Mouse (Mus musculus) limb, embryonic 13.5 days (tissue): ENCODE measurements at regions not wholly inside any gene's neighbourhood (a gene's known extent, or its start where the extent isn't known, plus 50 kb on each side); places are given as distances from the start of the nearest gene placed in this dataset.

Experiments used
- ATAC-seq: fragments of 200-750 bp; cut with Nextera tagmentation; 2 replicates; pipeline ENCODE4 v1.8.0; 2017; ENCODE audit warnings: low read depth, moderate number of reproducible peaks, moderate TSS enrichment; ENCODE audit not compliant: low FRiP score
- H3K27ac ChIP-seq: fragments of 300-500 bp; sonication (generic); 2 replicates; pipeline ENCODE4 v1.5.1; 2015; ENCODE audit warnings: inconsistent platforms, mild to moderate bottlenecking, moderate library complexity
- H3K27me3 ChIP-seq: fragments of 300-500 bp; sonication (generic); 2 replicates; pipeline ENCODE4 v1.6.1; 2015; ENCODE audit warnings: mild to moderate bottlenecking, inconsistent platforms
- H3K36me3 ChIP-seq: fragments of 300-500 bp; sonication (generic); 2 replicates; pipeline ENCODE4 v1.6.1; 2015; ENCODE audit warnings: inconsistent platforms, mild to moderate bottlenecking, moderate library complexity
- H3K4me1 ChIP-seq: fragments of 300-500 bp; sonication (generic); 2 replicates; pipeline ENCODE4 v1.6.1; 2015; ENCODE audit warnings: inconsistent platforms
- H3K4me2 ChIP-seq: fragments of 300-500 bp; sonication (generic); replicated peaks from 2 replicates; pipeline ENCODE4 v1.6.1; 2015; ENCODE audit warnings: inconsistent platforms, mild to moderate bottlenecking, moderate library complexity
- H3K4me3 ChIP-seq: fragments of 300-500 bp; sonication (generic); 2 replicates; pipeline ENCODE4 v1.5.1; 2015; ENCODE audit warnings: moderate library complexity, mild to moderate bottlenecking, inconsistent platforms
- H3K9ac ChIP-seq: fragments of 300-500 bp; sonication (generic); 2 replicates; pipeline ENCODE4 v1.6.1; 2015; ENCODE audit warnings: mild to moderate bottlenecking, inconsistent platforms
- H3K9me3 ChIP-seq: fragments of 300-500 bp; sonication (generic); 2 replicates; pipeline ENCODE4 v1.6.1; 2016; ENCODE audit warnings: inconsistent platforms
- WGBS: fragments of 180-500 bp; shearing (Covaris S2); methylation state at CpG from one replicate; pipeline ENCODE4 v1.1.7; 2015; 5-methylcytosine and 5-hydroxymethylcytosine counted together

- no peak overlapping the region for H3K27ac ChIP-seq
- 0 out of 2 replicates have a peak, but pooled peaks cover 3% of the 10 kb centered on the region for H3K27me3 ChIP-seq
- peaks cover 15% of the 10 kb centered on the region for H3K4me1 ChIP-seq
- H3K4me3 ChIP-seq: no peak overlapping the region
- H3K4me2 ChIP-seq: no peak overlapping the region
- H3K9ac ChIP-seq: no peak overlapping the region
- H3K36me3 ChIP-seq: no peaks in the 10 kb centered on the region
- 92% methylated on average over 3 of the region's 3 CpGs for WGBS
- no peaks in the 10 kb centered on the region; the same call in 1 of the 2 replicates for H3K9me3 ChIP-seq
- ATAC-seq: no peak
Measured at GRCm38 (mm10) chr2:21058940-21059339, 90.3 kb upstream of the Arhgap21 start.

GRCm38 (mm10) chr2:21056450-21057210 lies 87.9 kb upstream of the Arhgap21 start:
- peaks cover 19% of the 10 kb centered on the region for H3K4me1 ChIP-seq
- no peaks in the 10 kb centered on the region; the same call in 1 of the 2 replicates for H3K9me3 ChIP-seq
- H3K4me2 ChIP-seq: no peak overlapping the region
- H3K27me3 ChIP-seq: 0 out of 2 replicates have a peak, but pooled peaks cover 3% of the 10 kb centered on the region
- no peak overlapping the region for H3K4me3 ChIP-seq
- WGBS: 49% methylated on average over 5 of the region's 5 CpGs
- H3K36me3 ChIP-seq: no peaks in the 10 kb centered on the region
- peak; percentile 83 for ATAC-seq
- H3K9ac ChIP-seq: no peak overlapping the region
- H3K27ac ChIP-seq: no peak overlapping the region

- H3K4me3 ChIP-seq: no peak overlapping the region
- no peaks in the 10 kb centered on the region for H3K9me3 ChIP-seq
- no peaks in the 10 kb centered on the region for H3K36me3 ChIP-seq
- no peak overlapping the region for H3K27ac ChIP-seq
- no peak overlapping the region for H3K9ac ChIP-seq
- H3K4me1 ChIP-seq: peaks cover 19% of the 10 kb centered on the region
- WGBS: 95% methylated on average over 3 of the region's 3 CpGs
- no peaks in the 10 kb centered on the region for H3K27me3 ChIP-seq
- no peak overlapping the region for H3K4me2 ChIP-seq
- ATAC-seq: no peak
Measured at GRCm38 (mm10) chr2:21055416-21055815, 86.7 kb upstream of the Arhgap21 start.

GRCm38 (mm10) chr2:21054325-21055082 lies 85.8 kb upstream of the Arhgap21 start:
- H3K4me1 ChIP-seq: peaks cover 19% of the 10 kb centered on the region
- ATAC-seq: no peak
- no peak overlapping the region for H3K4me2 ChIP-seq
- 64% methylated on average over 6 of the region's 6 CpGs for WGBS
- no peaks in the 10 kb centered on the region for H3K27me3 ChIP-seq
- H3K27ac ChIP-seq: no peak overlapping the region; the same call in 1 of the 2 replicates
- no peak overlapping the region for H3K9ac ChIP-seq
- no peaks in the 10 kb centered on the region for H3K36me3 ChIP-seq
- H3K4me3 ChIP-seq: no peak overlapping the region
- no peaks in the 10 kb centered on the region for H3K9me3 ChIP-seq

GRCm38 (mm10) chr2:21053596-21053995 lies 84.9 kb upstream of the Arhgap21 start:
- no peak for ATAC-seq
- no peak overlapping the region for H3K4me3 ChIP-seq
- H3K9ac ChIP-seq: no peak overlapping the region
- H3K36me3 ChIP-seq: no peaks in the 10 kb centered on the region
- no peaks in the 10 kb centered on the region for H3K9me3 ChIP-seq
- peaks cover 19% of the 10 kb centered on the region for H3K4me1 ChIP-seq
- H3K4me2 ChIP-seq: no peak overlapping the region
- H3K27ac ChIP-seq: no peak overlapping the region
- 61% methylated on average over 5 of the region's 5 CpGs for WGBS
- H3K27me3 ChIP-seq: peaks cover 4% of the 10 kb centered on the region; the same call in 1 of the 2 replicates

- peaks cover 5% of the 10 kb centered on the region; the same call in 1 of the 2 replicates for H3K4me1 ChIP-seq
- H3K27ac ChIP-seq: no peak overlapping the region
Measured at GRCm38 (mm10) chr2:21048996-21049395, 80.3 kb upstream of the Arhgap21 start.

GRCm38 (mm10) chr2:21048226-21048625 lies 79.5 kb upstream of the Arhgap21 start:
- Histone ChIP-seq H3K9me3 (no peaks in the 10 kb centered on the region), H3K27ac (no peak overlapping the region), H3K27me3 (peaks cover 12% of the 10 kb centered on the region), H3K4me3 (no peak overlapping the region), H3K4me1 (no peaks in the 10 kb centered on the region), H3K4me2 (no peak overlapping the region), H3K36me3 (no peaks in the 10 kb centered on the region), H3K9ac (no peak overlapping the region)
- no peak for ATAC-seq
- WGBS: 86% methylated on average over 6 of the region's 6 CpGs

More at GRCm38 (mm10) chr2:21048996-21049395, 80.3 kb upstream of the Arhgap21 start:
- no peak overlapping the region for H3K9ac ChIP-seq
- ATAC-seq: no peak
- no peaks in the 10 kb centered on the region for H3K36me3 ChIP-seq
- 53% methylated on average over 5 of the region's 5 CpGs for WGBS
- H3K27me3 ChIP-seq: peaks cover 12% of the 10 kb centered on the region
- no peak overlapping the region for H3K4me3 ChIP-seq
- no peaks in the 10 kb centered on the region for H3K9me3 ChIP-seq
- H3K4me2 ChIP-seq: no peak overlapping the region

GRCm38 (mm10) chr2:21046503-21047116 lies 77.9 kb upstream of the Arhgap21 start:
- no peak overlapping the region for H3K27ac ChIP-seq
- no peak overlapping the region for H3K9ac ChIP-seq
- no peaks in the 10 kb centered on the region for H3K9me3 ChIP-seq
- H3K36me3 ChIP-seq: no peaks in the 10 kb centered on the region
- 58% methylated on average over 9 of the region's 9 CpGs for WGBS
- no peaks in the 10 kb centered on the region for H3K4me1 ChIP-seq
- H3K27me3 ChIP-seq: peaks cover 12% of the 10 kb centered on the region
- no peak for ATAC-seq
- no peak overlapping the region for H3K4me3 ChIP-seq
- no peak overlapping the region for H3K4me2 ChIP-seq

GRCm38 (mm10) chr2:21044781-21045180 lies 76.1 kb upstream of the Arhgap21 start:
- peaks cover 12% of the 10 kb centered on the region for H3K27me3 ChIP-seq
- 86% methylated on average over 7 of the region's 7 CpGs for WGBS
- H3K36me3 ChIP-seq: no peaks in the 10 kb centered on the region
- no peaks in the 10 kb centered on the region for H3K9me3 ChIP-seq
- H3K27ac ChIP-seq: no peak overlapping the region
- H3K4me3 ChIP-seq: no peak overlapping the region
- H3K9ac ChIP-seq: no peak overlapping the region
- no peak for ATAC-seq
- H3K4me1 ChIP-seq: no peaks in the 10 kb centered on the region
- H3K4me2 ChIP-seq: no peak overlapping the region

GRCm38 (mm10) chr2:21044007-21044406 lies 75.3 kb upstream of the Arhgap21 start:
- no peak overlapping the region for H3K9ac ChIP-seq
- H3K4me2 ChIP-seq: no peak overlapping the region
- H3K27me3 ChIP-seq: peaks cover 9% of the 10 kb centered on the region
- no peak for ATAC-seq
- H3K4me3 ChIP-seq: no peak overlapping the region
- H3K36me3 ChIP-seq: no peaks in the 10 kb centered on the region
- H3K9me3 ChIP-seq: no peaks in the 10 kb centered on the region
- no peaks in the 10 kb centered on the region for H3K4me1 ChIP-seq
- no peak overlapping the region for H3K27ac ChIP-seq
- WGBS: 45% methylated on average over 7 of the region's 7 CpGs

GRCm38 (mm10) chr2:21043302-21043701 lies 74.6 kb upstream of the Arhgap21 start:
- H3K4me3 ChIP-seq: no peak overlapping the region
- H3K9ac ChIP-seq: no peak overlapping the region
- H3K27ac ChIP-seq: no peak overlapping the region
- 61% methylated on average over 4 of the region's 4 CpGs for WGBS
- H3K9me3 ChIP-seq: no peaks in the 10 kb centered on the region
- no peaks in the 10 kb centered on the region for H3K36me3 ChIP-seq
- no peaks in the 10 kb centered on the region for H3K4me1 ChIP-seq
- ATAC-seq: no peak
- peaks cover 7% of the 10 kb centered on the region; the same call in 1 of the 2 replicates for H3K27me3 ChIP-seq
- no peak overlapping the region for H3K4me2 ChIP-seq

- peak; percentile 57 for ATAC-seq
- no peak overlapping the region for H3K4me3 ChIP-seq
- peaks cover 13% of the 10 kb centered on the region; the same call in 1 of the 2 replicates for H3K4me1 ChIP-seq
- 84% methylated on average over 3 of the region's 3 CpGs for WGBS
- no peak overlapping the region for H3K4me2 ChIP-seq
- H3K9ac ChIP-seq: no peak overlapping the region
- no peaks in the 10 kb centered on the region for H3K9me3 ChIP-seq
- no peak overlapping the region for H3K27ac ChIP-seq
- no peaks in the 10 kb centered on the region for H3K36me3 ChIP-seq
- 0 out of 2 replicates have a peak, but pooled peaks cover 4% of the 10 kb centered on the region for H3K27me3 ChIP-seq
Measured at GRCm38 (mm10) chr2:21037607-21038006, 68.9 kb upstream of the Arhgap21 start.
